Mouse (Mus musculus) stomach, postnatal 0 days (tissue): ENCODE results near the gene Slc25a53.
A peak's percentile ranks its signal among the peaks of the same experiment; 100 is the strongest.

ENCODE experiments used
- CTCF ChIP-seq: IDR thresholded peaks from 2 replicates; pipeline ENCODE4 v1.5.1; 2016; ENCODE audit warnings: antibody characterized with exemption, low read depth, mild to moderate bottlenecking, moderate library complexity
- EP300 ChIP-seq: optimal IDR thresholded peaks from 2 replicates; pipeline ENCODE3; 2016; ENCODE audit warnings: antibody characterized with exemption

GRCm38 (mm10) chrX:137015099-137015709, 22.9 kb downstream of the Slc25a53 start:
- TF ChIP-seq CTCF = peak; percentile 78
- no peak for TF ChIP-seq EP300
